Mouse (Mus musculus) urinary bladder, postnatal 14 days (tissue): Measurements from ENCODE around the gene Rps26.

Source experiments
- DNase-seq: peaks from one replicate; pipeline ENCODE4 v3.0.0; 2021; ENCODE audit warnings: low spot score

Rps26 gene

GRCm38 (mm10) chr10:128626311-128627310 is at the start of gene Rps26:
Rps26 (minus strand) TSS chr10:128626747.
- DNase-seq = peak; percentile 85

- DNase-seq = no peak
Measured at GRCm38 (mm10) chr10:128674469-128675008, 48.0 kb upstream of the Rps26 start.

- DNase-seq = peak; percentile 79
Measured at GRCm38 (mm10) chr10:128673763-128674468, 47.4 kb upstream of the Rps26 start, which contains the start of gene Suox. Suox (minus strand) TSS chr10:128674073.

GRCm38 (mm10) chr10:128671148-128671547 is 44.6 kb upstream of the Rps26 start:
- no peak for DNase-seq

- DNase-seq = peak; percentile 74
Measured at GRCm38 (mm10) chr10:128668790-128669672, 42.5 kb upstream of the Rps26 start.

- DNase-seq = no peak
Measured at GRCm38 (mm10) chr10:128665806-128666205, 39.3 kb upstream of the Rps26 start.

GRCm38 (mm10) chr10:128665307-128665706 is 38.8 kb upstream of the Rps26 start:
- no peak for DNase-seq

- no peak for DNase-seq
Measured at GRCm38 (mm10) chr10:128664808-128665207, 38.3 kb upstream of the Rps26 start.

- DNase-seq = no peak
Measured at GRCm38 (mm10) chr10:128663441-128664220, 37.1 kb upstream of the Rps26 start.

- DNase-seq = no peak
Measured at GRCm38 (mm10) chr10:128662465-128662864, 35.9 kb upstream of the Rps26 start.

GRCm38 (mm10) chr10:128659490-128659889 is 32.9 kb upstream of the Rps26 start:
- no peak for DNase-seq

GRCm38 (mm10) chr10:128657844-128658243 is 31.3 kb upstream of the Rps26 start:
- no peak for DNase-seq

- no peak for DNase-seq
Measured at GRCm38 (mm10) chr10:128656731-128657130, 30.2 kb upstream of the Rps26 start.

- no peak for DNase-seq
Measured at GRCm38 (mm10) chr10:128655254-128655653, 28.7 kb upstream of the Rps26 start.

GRCm38 (mm10) chr10:128653866-128654265 is 27.3 kb upstream of the Rps26 start:
- DNase-seq = no peak

GRCm38 (mm10) chr10:128646139-128647089 is 19.9 kb upstream of the Rps26 start:
- DNase-seq = no peak

GRCm38 (mm10) chr10:128645111-128646011 is 18.8 kb upstream of the Rps26 start, which contains the start of gene Ikzf4:
Ikzf4 (minus strand) TSS chr10:128645991.
- DNase-seq = peak; percentile 41

GRCm38 (mm10) chr10:128642749-128643148 is 16.2 kb upstream of the Rps26 start:
- DNase-seq = no peak
